Mouse (Mus musculus): ENCODE measurements at regions not wholly inside any gene's neighbourhood (a gene's known extent, or its start where the extent isn't known, plus 50 kb on each side); places are given as distances from the start of the nearest gene placed in this dataset.

DNA sequence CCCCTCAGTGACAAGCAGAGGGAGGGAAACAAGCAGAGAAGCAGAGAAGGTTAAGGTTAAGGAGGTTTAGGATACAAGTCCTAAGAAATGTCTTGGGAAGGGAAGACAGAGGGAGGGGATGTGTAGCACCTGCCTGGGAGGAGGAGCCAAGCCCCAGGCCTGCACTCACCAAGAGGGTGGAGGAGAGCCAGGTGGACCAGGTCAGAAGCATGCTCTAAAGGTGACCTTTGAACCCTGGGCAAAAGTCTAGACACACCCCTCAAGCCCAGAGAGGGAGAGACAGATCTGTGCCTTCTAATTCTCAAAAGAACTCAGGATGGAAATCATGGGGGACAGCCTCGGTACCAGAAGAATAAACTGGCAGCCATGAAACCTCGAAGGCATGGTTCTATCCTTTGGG, 54.4 kb upstream of the Calm2 start:
- Histone ChIP-seq H3K4me1 (ENCODE audit: control insufficient read depth, insufficient read depth, low read length) (peaks cover 20% of the 10 kb centered on the region), H3K4me3 (ENCODE audit: low read depth, low read length) (no peak overlapping the region), H3K27me3 (replicated peaks; ENCODE audit: control insufficient read depth, insufficient read depth, low read length) (no peaks in the 10 kb centered on the region), H3K27ac (replicated peaks; ENCODE audit: low read depth, low read length) (no peak overlapping the region), H3K9me3 (ENCODE audit: control insufficient read depth, low read length) (no peaks in the 10 kb centered on the region), H3K36me3 (ENCODE audit: control insufficient read depth, insufficient read depth, low read length) (no peaks in the 10 kb centered on the region), H3K9ac (ENCODE audit: low read depth, low read length) (no peak overlapping the region), H3K4me2 (ENCODE audit: low read depth, low read length) (no peak overlapping the region)
- 31% methylated on average over 2 of the region's 2 CpGs for WGBS
- no peak for DNase-seq (ENCODE audit: low spot score)
- ATAC-seq (ENCODE audit: low read depth): no peak

DNA sequence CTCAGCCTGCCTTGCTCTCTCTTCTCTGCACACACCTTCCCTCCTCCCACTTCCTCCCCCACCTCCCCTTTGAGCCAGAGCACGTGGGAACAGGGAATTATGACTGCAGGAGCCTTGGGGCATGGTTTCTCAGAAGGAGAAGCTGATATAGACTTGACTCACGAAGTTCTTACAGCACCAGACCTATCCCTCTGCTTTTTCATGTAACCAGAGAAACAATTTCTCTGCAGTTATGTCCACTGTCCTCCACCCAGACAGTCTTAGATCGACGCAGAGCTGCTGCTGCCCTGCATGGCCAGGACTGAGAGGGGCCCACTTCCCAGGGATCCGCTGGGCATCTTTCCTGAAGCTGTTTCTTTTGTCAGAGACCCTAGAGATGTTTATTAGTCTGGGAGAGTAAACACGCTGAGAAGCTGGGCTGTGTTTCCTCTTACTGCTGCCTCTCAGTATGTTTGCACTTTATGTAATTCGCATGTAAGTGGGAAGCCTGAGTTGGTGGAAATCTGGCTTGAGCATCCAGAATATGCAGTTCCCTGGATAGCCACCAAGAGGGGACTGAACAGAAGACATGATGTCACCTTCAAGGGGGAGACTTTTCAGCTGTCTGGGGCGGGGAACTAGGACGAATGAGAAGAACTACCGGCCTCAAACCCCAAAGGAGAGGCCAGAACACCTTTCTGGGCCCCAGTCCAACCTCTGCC, 55.1 kb upstream of the Calm2 start:
- Histone ChIP-seq H3K9me3 (ENCODE audit: control insufficient read depth, low read length) (no peaks in the 10 kb centered on the region), H3K9ac (ENCODE audit: low read depth, low read length) (no peak overlapping the region)
- 19% methylated on average over 10 of the region's 10 CpGs for WGBS

DNA sequence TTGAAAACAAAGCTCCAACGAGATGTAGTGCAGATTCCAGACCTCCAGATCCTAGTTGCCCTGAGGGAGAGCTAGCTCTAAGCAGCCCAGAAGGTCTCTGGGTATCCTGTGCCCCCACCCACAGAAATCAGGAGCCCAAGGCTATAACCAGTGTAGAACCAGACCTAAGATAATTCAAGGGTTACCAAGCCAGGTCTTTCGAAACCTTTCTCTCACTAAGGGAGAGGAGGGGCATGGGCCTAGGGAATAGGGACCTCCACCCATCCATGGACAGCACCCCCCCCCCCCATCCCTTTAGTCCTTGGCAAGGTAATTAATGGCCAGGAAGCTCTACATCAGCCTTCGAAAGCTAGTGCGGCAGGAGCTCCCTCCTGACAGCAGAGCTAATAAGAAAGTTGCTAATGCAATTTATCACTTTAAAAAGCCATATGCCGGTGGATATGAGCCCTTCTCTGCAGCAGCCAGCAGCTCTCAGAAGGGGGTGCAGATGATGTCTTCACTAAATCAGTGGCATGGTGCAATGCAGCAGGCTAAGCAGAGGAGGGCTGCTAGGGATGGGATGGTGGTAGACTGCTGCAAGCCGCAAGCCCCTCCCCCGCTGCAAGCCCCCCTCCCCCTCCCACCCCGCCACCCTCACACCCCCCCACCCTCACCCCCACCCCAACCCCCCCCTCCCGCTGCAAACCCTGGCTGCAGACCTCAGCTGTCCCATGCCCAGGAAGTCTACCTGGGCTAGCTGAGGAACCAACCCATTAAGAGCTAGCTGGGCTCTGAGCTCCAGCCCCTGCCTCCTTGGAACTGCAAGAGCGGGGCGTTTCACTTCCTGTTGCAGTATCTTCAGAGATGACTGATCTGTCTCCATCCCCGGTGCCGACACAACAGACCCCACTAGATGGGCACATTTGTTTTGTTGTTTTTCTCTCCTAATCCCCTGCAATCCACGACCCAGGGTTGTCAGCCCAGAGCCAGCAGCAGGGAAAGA, 55.9 kb upstream of the Calm2 start:
- Histone ChIP-seq H3K27me3 (replicated peaks; ENCODE audit: control insufficient read depth, insufficient read depth, low read length) (no peaks in the 10 kb centered on the region), H3K4me3 (ENCODE audit: low read depth, low read length) (no peak overlapping the region), H3K4me2 (ENCODE audit: low read depth, low read length) (peak overlapping the region; percentile 18), H3K9ac (ENCODE audit: low read depth, low read length) (peak overlapping the region; percentile 37; the same call in 1 of the 2 replicates), H3K4me1 (ENCODE audit: control insufficient read depth, insufficient read depth, low read length) (peaks cover 20% of the 10 kb centered on the region), H3K9me3 (ENCODE audit: control insufficient read depth, low read length) (no peaks in the 10 kb centered on the region), H3K27ac (replicated peaks; ENCODE audit: low read depth, low read length) (peak overlapping the region; percentile 75), H3K36me3 (ENCODE audit: control insufficient read depth, insufficient read depth, low read length) (no peaks in the 10 kb centered on the region)
- ATAC-seq (ENCODE audit: low read depth) (peak; percentile 60; the same call in 1 of the 2 replicates), DNase-seq (ENCODE audit: low spot score) (no peak)
- WGBS: 21% methylated on average over 10 of the region's 14 CpGs

More for the DNA sequence above, 55.1 kb upstream of the Calm2 start:
- no peaks in the 10 kb centered on the region for H3K27me3 ChIP-seq (replicated peaks; ENCODE audit: control insufficient read depth, insufficient read depth, low read length)
- DNase-seq (ENCODE audit: low spot score) (peak; percentile 81), ATAC-seq (ENCODE audit: low read depth) (peak; percentile 66)
- H3K36me3 ChIP-seq (ENCODE audit: control insufficient read depth, insufficient read depth, low read length): no peaks in the 10 kb centered on the region
- H3K4me2 ChIP-seq (ENCODE audit: low read depth, low read length): no peak overlapping the region
- H3K4me3 ChIP-seq (ENCODE audit: low read depth, low read length): no peak overlapping the region
- peak overlapping the region; percentile 75 for H3K27ac ChIP-seq (replicated peaks; ENCODE audit: low read depth, low read length)
- peaks cover 20% of the 10 kb centered on the region for H3K4me1 ChIP-seq (ENCODE audit: control insufficient read depth, insufficient read depth, low read length)

DNA sequence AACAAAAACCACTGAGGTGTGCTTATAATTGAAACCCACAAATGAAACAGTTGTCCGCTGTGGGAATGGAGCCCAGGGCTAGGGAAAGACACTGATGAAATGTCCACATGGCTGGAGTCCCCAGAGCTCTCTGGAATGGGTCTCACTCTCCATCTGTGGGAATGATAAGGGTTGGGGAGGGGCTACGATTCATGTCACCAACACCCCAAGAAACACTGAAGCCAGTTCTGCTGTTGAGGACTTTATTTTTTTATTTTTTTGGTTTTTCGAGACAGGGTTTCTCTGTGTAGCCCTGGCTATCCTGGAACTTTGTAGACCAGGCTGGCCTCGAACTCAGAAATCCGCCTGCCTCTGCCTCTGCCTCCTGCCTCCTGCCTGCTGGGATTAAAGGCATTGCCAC, 56.8 kb upstream of the Calm2 start:
- DNase-seq (ENCODE audit: low spot score): no peak
- 74% methylated on average over 5 of the region's 5 CpGs for WGBS

GRCm38 (mm10) chr17:87504960-87505681, 58.4 kb upstream of the Calm2 start:
- DNase-seq (ENCODE audit: low spot score) (no peak), ATAC-seq (ENCODE audit: low read depth) (no peak)

More for the DNA sequence above, 56.8 kb upstream of the Calm2 start:
- no peaks in the 10 kb centered on the region for H3K27me3 ChIP-seq (replicated peaks; ENCODE audit: control insufficient read depth, insufficient read depth, low read length)
- H3K4me3 ChIP-seq (ENCODE audit: low read depth, low read length): no peak overlapping the region
- H3K4me2 ChIP-seq (ENCODE audit: low read depth, low read length): no peak overlapping the region
- H3K4me1 ChIP-seq (ENCODE audit: control insufficient read depth, insufficient read depth, low read length): peaks cover 20% of the 10 kb centered on the region
- 0 out of 2 replicates have a peak overlapping the region, but pooled peaks have one; percentile 37 for H3K9ac ChIP-seq (ENCODE audit: low read depth, low read length)
- H3K9me3 ChIP-seq (ENCODE audit: control insufficient read depth, low read length): no peaks in the 10 kb centered on the region
- no peak for ATAC-seq (ENCODE audit: low read depth)
- H3K27ac ChIP-seq (replicated peaks; ENCODE audit: low read depth, low read length): no peak overlapping the region
- H3K36me3 ChIP-seq (ENCODE audit: control insufficient read depth, insufficient read depth, low read length): no peaks in the 10 kb centered on the region

DNA sequence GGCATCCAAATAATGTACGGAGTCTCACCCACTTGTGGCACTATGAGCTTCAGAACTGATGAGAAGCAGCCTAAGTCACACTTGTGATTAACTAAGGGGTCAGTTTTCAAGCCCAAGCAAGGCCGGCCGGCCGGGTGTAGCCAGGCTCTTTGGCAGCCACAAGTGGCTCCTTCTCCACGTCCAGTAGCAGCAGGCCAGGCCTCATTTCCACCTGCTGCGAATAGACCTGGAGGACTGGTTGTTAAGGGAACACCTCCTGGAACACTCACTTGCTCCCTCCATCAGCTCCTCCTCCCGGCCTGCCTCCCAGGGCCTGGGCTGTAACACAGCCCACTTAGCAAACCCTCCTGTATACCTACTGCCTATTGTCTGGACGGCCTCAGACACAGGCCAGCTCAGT, 61.1 kb upstream of the Calm2 start:
- no peak overlapping the region for H3K27ac ChIP-seq (replicated peaks; ENCODE audit: low read depth, low read length)
- H3K9me3 ChIP-seq (ENCODE audit: control insufficient read depth, low read length): no peaks in the 10 kb centered on the region
- ATAC-seq (ENCODE audit: low read depth): no peak

More at GRCm38 (mm10) chr17:87504960-87505681, 58.4 kb upstream of the Calm2 start:
- 58% methylated on average over 5 of the region's 5 CpGs for WGBS
- Histone ChIP-seq H3K4me1 (ENCODE audit: control insufficient read depth, insufficient read depth, low read length) (peaks cover 20% of the 10 kb centered on the region), H3K36me3 (ENCODE audit: control insufficient read depth, insufficient read depth, low read length) (no peaks in the 10 kb centered on the region), H3K27me3 (replicated peaks; ENCODE audit: control insufficient read depth, insufficient read depth, low read length) (no peaks in the 10 kb centered on the region), H3K9ac (ENCODE audit: low read depth, low read length) (no peak overlapping the region), H3K27ac (replicated peaks; ENCODE audit: low read depth, low read length) (no peak overlapping the region), H3K9me3 (ENCODE audit: control insufficient read depth, low read length) (no peaks in the 10 kb centered on the region), H3K4me3 (ENCODE audit: low read depth, low read length) (no peak overlapping the region), H3K4me2 (ENCODE audit: low read depth, low read length) (no peak overlapping the region)

GRCm38 (mm10) chr17:87508582-87509253, 62.0 kb upstream of the Calm2 start:
- Histone ChIP-seq H3K4me2 (ENCODE audit: low read depth, low read length) (no peak overlapping the region), H3K27me3 (replicated peaks; ENCODE audit: control insufficient read depth, insufficient read depth, low read length) (no peaks in the 10 kb centered on the region), H3K27ac (replicated peaks; ENCODE audit: low read depth, low read length) (no peak overlapping the region), H3K9ac (ENCODE audit: low read depth, low read length) (no peak overlapping the region), H3K4me3 (ENCODE audit: low read depth, low read length) (no peak overlapping the region), H3K9me3 (ENCODE audit: control insufficient read depth, low read length) (no peaks in the 10 kb centered on the region), H3K4me1 (ENCODE audit: control insufficient read depth, insufficient read depth, low read length) (no peaks in the 10 kb centered on the region), H3K36me3 (ENCODE audit: control insufficient read depth, insufficient read depth, low read length) (no peaks in the 10 kb centered on the region)
- WGBS: 70% methylated on average over 16 of the region's 16 CpGs
- DNase-seq (ENCODE audit: low spot score) (no peak), ATAC-seq (ENCODE audit: low read depth) (no peak)

More for the DNA sequence above, 61.1 kb upstream of the Calm2 start:
- DNase-seq (ENCODE audit: low spot score): no peak
- 52% methylated on average over 8 of the region's 8 CpGs for WGBS
- H3K4me1 ChIP-seq (ENCODE audit: control insufficient read depth, insufficient read depth, low read length): peaks cover 6% of the 10 kb centered on the region; the same call in 1 of the 2 replicates
- H3K4me3 ChIP-seq (ENCODE audit: low read depth, low read length): no peak overlapping the region
- no peaks in the 10 kb centered on the region for H3K36me3 ChIP-seq (ENCODE audit: control insufficient read depth, insufficient read depth, low read length)
- H3K27me3 ChIP-seq (replicated peaks; ENCODE audit: control insufficient read depth, insufficient read depth, low read length): no peaks in the 10 kb centered on the region
- no peak overlapping the region for H3K9ac ChIP-seq (ENCODE audit: low read depth, low read length)
- no peak overlapping the region for H3K4me2 ChIP-seq (ENCODE audit: low read depth, low read length)
